In genomic region chr7:107380562-107380961, GRCm38 (mm10) we compare ENCODE assay signal across 25 mouse cellular contexts. TPM values are rescaled to one million over a fixed set of nuclear protein-coding genes. Genes with fewer than 3 reads are reported as not detected.
"Had no signal": no experiment of that assay in that cellular context is flagged by ENCODE, and none has a peak within 500 bp of the region (broad histone marks: within the 10 kb centered on the region; RNA-seq: fewer than 3 reads in every experiment).

No protein-coding gene starts in this region.

- H3K9ac ChIP-seq: forebrain, postnatal 0 days; heart, embryonic 13.5 days; heart, embryonic 15.5 days; hindbrain, embryonic 14.5 days; kidney, embryonic 15.5 days; limb, embryonic 12.5 days had no signal

- DNase-seq: forebrain, postnatal 0 days; gastrocnemius, postnatal 14 days; gastrocnemius, postnatal 36 days; heart, adult 11 months; heart, adult 2 months; heart, postnatal 14 days; heart, postnatal 36 days; kidney, adult 11 months; kidney, adult 2 months; kidney, adult 9 months; kidney, postnatal 14 days; kidney, postnatal 36 days; liver had no signal

- H3K27ac ChIP-seq: heart, adult 2 months; heart, embryonic 13.5 days; heart, embryonic 15.5 days; hindbrain, embryonic 14.5 days; hindbrain, postnatal 0 days; kidney, embryonic 15.5 days; kidney, postnatal 0 days; layer of hippocampus, adult 2 months; left cerebral cortex, adult 2 months; limb, embryonic 10.5 days; limb, embryonic 12.5 days had no signal

- H3K36me3 ChIP-seq: heart, embryonic 13.5 days; heart, embryonic 15.5 days; kidney, embryonic 15.5 days; limb, embryonic 10.5 days; limb, embryonic 12.5 days had no signal

- H3K4me2 ChIP-seq: heart, embryonic 11.5 days; heart, embryonic 13.5 days; heart, embryonic 15.5 days; hindbrain, embryonic 14.5 days; kidney, embryonic 15.5 days; limb, embryonic 12.5 days had no signal

- H3K4me1 ChIP-seq: heart, embryonic 13.5 days; heart, embryonic 15.5 days; kidney, embryonic 15.5 days; limb, embryonic 10.5 days; limb, embryonic 12.5 days had no signal

- H3K27me3 ChIP-seq: heart, embryonic 13.5 days; heart, embryonic 15.5 days; kidney, embryonic 15.5 days; limb, embryonic 12.5 days had no signal

- ATAC-seq: forebrain, postnatal 0 days; hindbrain, postnatal 0 days; intestine, embryonic 16.5 days had no signal

- H3K9me3 ChIP-seq: heart, embryonic 13.5 days; heart, embryonic 15.5 days; kidney, embryonic 15.5 days; limb, embryonic 10.5 days; limb, embryonic 12.5 days had no signal

- H3K4me3 ChIP-seq: heart, adult 2 months; heart, embryonic 13.5 days; heart, embryonic 15.5 days; kidney, embryonic 15.5 days; layer of hippocampus, adult 2 months; left cerebral cortex, adult 2 months; limb, embryonic 10.5 days; limb, embryonic 12.5 days had no signal

RNA-seq across cellular contexts. Expression of gene Syt9, which starts 10.0 kb away (rescaled TPM):
- polyA plus RNA-seq: heart, adult 2 months had no signal
